Mouse (Mus musculus): ENCODE results near the gene Phrf1. TPM values are rescaled to one million over a fixed set of nuclear protein-coding genes. Genes with fewer than 3 reads are reported as not detected.

The Phrf1 gene
- 99.6 and 102 TPM in 2 replicates for polyA plus RNA-seq (2014; fragmentation: Nextera tagmentation; extraction: Ambion mirVana)

GRCm38 (mm10) chr7:141228279-141229067, at the start of gene Phrf1:
Gene Phrf1, plus strand, starts transcription at chr7:141228784.
- peak; percentile 92 for ATAC-seq (replicated peaks; ENCODE audit: low FRiP score)
- H3K4me1 ChIP-seq (replicated peaks; ENCODE audit: control insufficient read depth, insufficient read depth, low read length) = peaks cover 7% of the 10 kb centered on the region
- peaks cover 6% of the 10 kb centered on the region; the same call in 1 of the 2 replicates for H3K36me3 ChIP-seq (ENCODE audit: control insufficient read depth, insufficient read depth, low read length)
- H3K4me2 ChIP-seq (ENCODE audit: low read depth, low read length, severe bottlenecking) = peak within 1 kb of the TSS; percentile 98
- WGBS = under 1% methylated on average over 76 of the region's 76 CpGs
- no peaks in the 10 kb centered on the region for H3K9me3 ChIP-seq (ENCODE audit: control insufficient read depth, low read length)
- no peaks in the 10 kb centered on the region for H3K27me3 ChIP-seq (ENCODE audit: control insufficient read depth, insufficient read depth, low read length)
- peak; percentile 98 for DNase-seq (ENCODE audit: low spot score)
- peak within 1 kb of the TSS; percentile 93 for H3K27ac ChIP-seq (ENCODE audit: low read depth, low read length)
- H3K9ac ChIP-seq (ENCODE audit: low read length) = peak within 1 kb of the TSS; percentile 97
- peak within 1 kb of the TSS; percentile 99 for H3K4me3 ChIP-seq (ENCODE audit: low read depth, low read length)

GRCm38 (mm10) chr7:141188194-141188593, 40.4 kb upstream of the Phrf1 start:
- no peak overlapping the region for H3K4me3 ChIP-seq (ENCODE audit: low read depth, low read length)
- H3K4me2 ChIP-seq (ENCODE audit: low read depth, low read length, severe bottlenecking) = no peak overlapping the region
- H3K4me1 ChIP-seq (replicated peaks; ENCODE audit: control insufficient read depth, insufficient read depth, low read length) = peaks cover 10% of the 10 kb centered on the region
- whole genome bisulfite sequencing = 75% methylated on average over 3 of the region's 3 CpGs
- DNase-seq (ENCODE audit: low spot score) (no peak), ATAC-seq (replicated peaks; ENCODE audit: low FRiP score) (no peak)
- no peaks in the 10 kb centered on the region for H3K9me3 ChIP-seq (ENCODE audit: control insufficient read depth, low read length)
- no peak overlapping the region for H3K9ac ChIP-seq (ENCODE audit: low read length)
- H3K36me3 ChIP-seq (ENCODE audit: control insufficient read depth, insufficient read depth, low read length) = 0 out of 2 replicates have a peak, but pooled peaks cover 2% of the 10 kb centered on the region
- no peak overlapping the region for H3K27ac ChIP-seq (ENCODE audit: low read depth, low read length)
- no peaks in the 10 kb centered on the region for H3K27me3 ChIP-seq (ENCODE audit: control insufficient read depth, insufficient read depth, low read length)

GRCm38 (mm10) chr7:141188733-141189132, 39.9 kb upstream of the Phrf1 start:
- DNase-seq (ENCODE audit: low spot score) (no peak), ATAC-seq (replicated peaks; ENCODE audit: low FRiP score) (no peak)
- H3K9ac ChIP-seq (ENCODE audit: low read length) = no peak overlapping the region
- no peaks in the 10 kb centered on the region for H3K27me3 ChIP-seq (ENCODE audit: control insufficient read depth, insufficient read depth, low read length)
- H3K27ac ChIP-seq (ENCODE audit: low read depth, low read length) = no peak overlapping the region
- H3K36me3 ChIP-seq (ENCODE audit: control insufficient read depth, insufficient read depth, low read length) = 0 out of 2 replicates have a peak, but pooled peaks cover 2% of the 10 kb centered on the region
- H3K9me3 ChIP-seq (ENCODE audit: control insufficient read depth, low read length) = no peaks in the 10 kb centered on the region
- 91% methylated on average over 3 of the region's 3 CpGs for WGBS
- peaks cover 10% of the 10 kb centered on the region for H3K4me1 ChIP-seq (replicated peaks; ENCODE audit: control insufficient read depth, insufficient read depth, low read length)
- H3K4me3 ChIP-seq (ENCODE audit: low read depth, low read length) = no peak overlapping the region
- H3K4me2 ChIP-seq (ENCODE audit: low read depth, low read length, severe bottlenecking) = no peak overlapping the region

GRCm38 (mm10) chr7:141190220-141190619, 38.4 kb upstream of the Phrf1 start:
- Histone ChIP-seq H3K9ac (ENCODE audit: low read length) (no peak overlapping the region), H3K4me3 (ENCODE audit: low read depth, low read length) (no peak overlapping the region), H3K36me3 (ENCODE audit: control insufficient read depth, insufficient read depth, low read length) (0 out of 2 replicates have a peak, but pooled peaks cover 2% of the 10 kb centered on the region), H3K27me3 (ENCODE audit: control insufficient read depth, insufficient read depth, low read length) (no peaks in the 10 kb centered on the region), H3K27ac (ENCODE audit: low read depth, low read length) (no peak overlapping the region), H3K4me2 (ENCODE audit: low read depth, low read length, severe bottlenecking) (no peak overlapping the region), H3K4me1 (replicated peaks; ENCODE audit: control insufficient read depth, insufficient read depth, low read length) (peaks cover 10% of the 10 kb centered on the region), H3K9me3 (ENCODE audit: control insufficient read depth, low read length) (no peaks in the 10 kb centered on the region)
- DNase-seq (ENCODE audit: low spot score) (no peak), ATAC-seq (replicated peaks; ENCODE audit: low FRiP score) (no peak)
- WGBS = 86% methylated on average over 3 of the region's 3 CpGs

GRCm38 (mm10) chr7:141191036-141191435, 37.5 kb upstream of the Phrf1 start:
- Histone ChIP-seq H3K4me3 (ENCODE audit: low read depth, low read length) (no peak overlapping the region), H3K27ac (ENCODE audit: low read depth, low read length) (no peak overlapping the region), H3K36me3 (ENCODE audit: control insufficient read depth, insufficient read depth, low read length) (0 out of 2 replicates have a peak, but pooled peaks cover 2% of the 10 kb centered on the region), H3K4me2 (ENCODE audit: low read depth, low read length, severe bottlenecking) (no peak overlapping the region), H3K27me3 (ENCODE audit: control insufficient read depth, insufficient read depth, low read length) (no peaks in the 10 kb centered on the region), H3K4me1 (replicated peaks; ENCODE audit: control insufficient read depth, insufficient read depth, low read length) (peaks cover 10% of the 10 kb centered on the region), H3K9ac (ENCODE audit: low read length) (no peak overlapping the region), H3K9me3 (ENCODE audit: control insufficient read depth, low read length) (no peaks in the 10 kb centered on the region)
- 91% methylated on average over 14 of the region's 14 CpGs for WGBS
- ATAC-seq (replicated peaks; ENCODE audit: low FRiP score) = no peak
- no peak for DNase-seq (ENCODE audit: low spot score)

- no peak overlapping the region for H3K27ac ChIP-seq (ENCODE audit: low read depth, low read length)
- 91% methylated on average over 24 of the region's 24 CpGs for WGBS
- H3K4me1 ChIP-seq (replicated peaks; ENCODE audit: control insufficient read depth, insufficient read depth, low read length) = peaks cover 10% of the 10 kb centered on the region
- no peak for ATAC-seq (replicated peaks; ENCODE audit: low FRiP score)
- no peak for DNase-seq (ENCODE audit: low spot score)
- peak overlapping the region; percentile 97; the same call in 1 of the 2 replicates for H3K4me2 ChIP-seq (ENCODE audit: low read depth, low read length, severe bottlenecking)
- no peak overlapping the region; the same call in 1 of the 2 replicates for H3K9ac ChIP-seq (ENCODE audit: low read length)
- H3K36me3 ChIP-seq (ENCODE audit: control insufficient read depth, insufficient read depth, low read length) = 0 out of 2 replicates have a peak, but pooled peaks cover 2% of the 10 kb centered on the region
- no peaks in the 10 kb centered on the region for H3K9me3 ChIP-seq (ENCODE audit: control insufficient read depth, low read length)
- no peaks in the 10 kb centered on the region for H3K27me3 ChIP-seq (ENCODE audit: control insufficient read depth, insufficient read depth, low read length)
- no peak overlapping the region; the same call in 1 of the 2 replicates for H3K4me3 ChIP-seq (ENCODE audit: low read depth, low read length)
These were observed 36.5 kb upstream of the Phrf1 start for GRCm38 (mm10) chr7:141191796-141192685.

DNA sequence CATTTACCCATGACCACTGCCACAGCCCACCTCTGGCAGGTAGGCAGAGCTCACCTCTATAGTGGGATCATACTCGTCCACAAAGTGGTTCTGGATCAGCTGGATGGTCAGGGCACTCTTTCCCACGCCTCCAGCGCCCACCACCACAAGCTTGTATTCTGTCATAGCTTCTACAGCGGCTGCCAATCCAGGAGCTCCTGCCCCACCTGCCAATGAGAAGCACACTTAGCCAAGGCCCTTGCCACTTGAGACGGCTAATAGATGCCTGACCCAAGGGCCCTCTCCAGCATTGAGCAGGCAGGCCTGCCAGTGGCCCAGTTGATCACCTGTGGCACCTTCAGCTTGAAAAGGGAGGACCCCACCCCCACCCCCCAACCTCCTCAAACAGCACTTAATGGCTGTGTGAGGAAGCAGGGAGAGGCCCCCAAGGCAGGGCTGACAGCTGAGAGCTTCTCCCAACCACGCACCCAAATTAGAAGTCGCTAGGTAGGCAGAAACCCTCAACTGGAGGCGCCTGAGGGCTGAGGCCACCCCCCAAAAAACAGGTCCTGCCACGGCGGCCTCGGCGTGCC, 35.7 kb upstream of the Phrf1 start:
- ATAC-seq (replicated peaks; ENCODE audit: low FRiP score) (no peak), DNase-seq (ENCODE audit: low spot score) (no peak)
- 29% methylated on average over 12 of the region's 12 CpGs for WGBS
- no peak overlapping the region for H3K27ac ChIP-seq (ENCODE audit: low read depth, low read length)
- H3K9ac ChIP-seq (ENCODE audit: low read length) = peak overlapping the region; percentile 93
- H3K27me3 ChIP-seq (ENCODE audit: control insufficient read depth, insufficient read depth, low read length) = no peaks in the 10 kb centered on the region
- H3K9me3 ChIP-seq (ENCODE audit: control insufficient read depth, low read length) = no peaks in the 10 kb centered on the region
- H3K4me1 ChIP-seq (replicated peaks; ENCODE audit: control insufficient read depth, insufficient read depth, low read length) = peaks cover 10% of the 10 kb centered on the region
- H3K4me3 ChIP-seq (ENCODE audit: low read depth, low read length) = peak overlapping the region; percentile 85
- 0 out of 2 replicates have a peak, but pooled peaks cover 2% of the 10 kb centered on the region for H3K36me3 ChIP-seq (ENCODE audit: control insufficient read depth, insufficient read depth, low read length)
- peak overlapping the region; percentile 97 for H3K4me2 ChIP-seq (ENCODE audit: low read depth, low read length, severe bottlenecking)

- Histone ChIP-seq H3K4me1 (replicated peaks; ENCODE audit: control insufficient read depth, insufficient read depth, low read length) (peaks cover 10% of the 10 kb centered on the region), H3K4me3 (ENCODE audit: low read depth, low read length) (peak overlapping the region; percentile 85), H3K9me3 (ENCODE audit: control insufficient read depth, low read length) (no peaks in the 10 kb centered on the region), H3K9ac (ENCODE audit: low read length) (peak overlapping the region; percentile 93), H3K36me3 (ENCODE audit: control insufficient read depth, insufficient read depth, low read length) (0 out of 2 replicates have a peak, but pooled peaks cover 2% of the 10 kb centered on the region), H3K27me3 (ENCODE audit: control insufficient read depth, insufficient read depth, low read length) (no peaks in the 10 kb centered on the region), H3K4me2 (ENCODE audit: low read depth, low read length, severe bottlenecking) (peak overlapping the region; percentile 97), H3K27ac (ENCODE audit: low read depth, low read length) (peak overlapping the region; percentile 71; the same call in 1 of the 2 replicates)
- ATAC-seq (replicated peaks; ENCODE audit: low FRiP score) = no peak; the same call in 1 of the 2 replicates
- no peak for DNase-seq (ENCODE audit: low spot score)
- 0% methylated on average over 34 of the region's 43 CpGs for WGBS
These were observed 35.2 kb upstream of the Phrf1 start for GRCm38 (mm10) chr7:141193348-141193856.

All from forebrain, embryonic 11.5 days (tissue).